Mouse (Mus musculus): ENCODE results near the gene Srprb. TPM values are rescaled to one million over a fixed set of nuclear protein-coding genes. Genes with fewer than 3 reads are reported as not detected.
A peak's percentile ranks its signal among the peaks of the same experiment; 100 is the strongest.
"Not testable (repeated sequence)": the region's sequence is repeated elsewhere in the genome, so short reads cannot be mapped to it uniquely, and the experiment has no call there.

The Srprb gene
- total and polyA plus RNA-seq, 3 experiments: 21.2 to 26.7 (median 24.9) TPM

DNA sequence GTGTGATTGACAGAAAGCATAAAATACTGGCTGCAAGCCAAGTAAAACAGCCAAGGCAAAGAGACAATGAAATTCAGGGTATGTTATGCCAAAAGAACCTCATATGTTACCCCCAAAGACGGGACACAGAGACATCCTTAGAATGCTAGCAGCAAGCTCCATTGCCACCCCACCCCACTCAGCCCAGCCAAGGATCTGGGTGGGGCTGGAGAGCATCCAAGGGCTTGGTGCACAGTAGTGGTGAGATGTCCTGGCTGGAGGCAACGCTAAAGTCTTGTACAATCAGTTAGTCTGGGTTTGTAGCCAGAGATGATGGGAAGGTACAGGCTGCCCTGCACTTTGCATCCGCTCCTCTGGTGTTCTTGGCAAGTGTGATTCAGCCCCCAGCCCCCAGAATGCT is 21.6 kb downstream of the Srprb start:
- H3K9me3 ChIP-seq (replicated peaks): no peaks in the 10 kb centered on the region
- no peaks in the 10 kb centered on the region for H3K36me3 ChIP-seq (replicated peaks)
- H3K4me1 ChIP-seq (ENCODE audit: insufficient read depth, low read depth, low read length): peaks cover 25% of the 10 kb centered on the region
- DNase-seq (ENCODE audit: low spot score): peak; percentile 27
- peaks cover 36% of the 10 kb centered on the region for H3K27me3 ChIP-seq (ENCODE audit: insufficient read depth, low read length)
- ATAC-seq (ENCODE audit: extremely low read depth, insufficient number of reproducible peaks, low FRiP score, poor library complexity, severe bottlenecking): no peak
- H3K4me3 ChIP-seq (ENCODE audit: low read depth, low read length): peak overlapping the region; percentile 68; the same call in 1 of the 2 replicates
- TF ChIP-seq GATA1 (IDR thresholded peaks at IDR 0.05; ENCODE audit: borderline replicate concordance, low read length) (no peak), TAL1 (conservative IDR thresholded peaks at IDR 0.05; ENCODE audit: low read depth, low read length) (no peak), POLR2AphosphoS5 (IDR thresholded peaks at IDR 0.05; ENCODE audit: insufficient replicate concordance, low read depth, low read length) (no peak), CTCF (IDR thresholded peaks at IDR 0.05; ENCODE audit: low read depth, low read length) (no peak), GATA2 (IDR thresholded peaks at IDR 0.05; ENCODE audit: borderline replicate concordance, low read depth, low read length) (no peak)

GRCm38 (mm10) chr9:103175692-103176091 is 26.2 kb downstream of the Srprb start:
- Histone ChIP-seq H3K9me3 (replicated peaks) (no peaks in the 10 kb centered on the region), H3K36me3 (replicated peaks) (no peaks in the 10 kb centered on the region), H3K4me3 (ENCODE audit: low read depth, low read length) (no peak overlapping the region), H3K27me3 (ENCODE audit: insufficient read depth, low read length) (peaks cover 58% of the 10 kb centered on the region), H3K4me1 (ENCODE audit: insufficient read depth, low read depth, low read length) (peaks cover 18% of the 10 kb centered on the region)
- DNase-seq (ENCODE audit: low spot score) (no peak), ATAC-seq (ENCODE audit: extremely low read depth, insufficient number of reproducible peaks, low FRiP score, poor library complexity, severe bottlenecking) (no peak)
- TF ChIP-seq CTCF (IDR thresholded peaks at IDR 0.05; ENCODE audit: low read depth, low read length): no peak
- no peak for TF ChIP-seq GATA2 (IDR thresholded peaks at IDR 0.05; ENCODE audit: borderline replicate concordance, low read depth, low read length)
- no peak for TF ChIP-seq GATA1 (IDR thresholded peaks at IDR 0.05; ENCODE audit: borderline replicate concordance, low read length)
- no peak for TF ChIP-seq POLR2AphosphoS5 (IDR thresholded peaks at IDR 0.05; ENCODE audit: insufficient replicate concordance, low read depth, low read length)
- TF ChIP-seq TAL1 (conservative IDR thresholded peaks at IDR 0.05; ENCODE audit: low read depth, low read length): no peak

GRCm38 (mm10) chr9:103174771-103175519 is 27.0 kb downstream of the Srprb start:
- H3K27me3 ChIP-seq (ENCODE audit: insufficient read depth, low read length): peaks cover 62% of the 10 kb centered on the region
- H3K9me3 ChIP-seq (replicated peaks): no peaks in the 10 kb centered on the region
- peak; percentile 57; the same call in 1 of the 2 replicates for ATAC-seq (ENCODE audit: extremely low read depth, insufficient number of reproducible peaks, low FRiP score, poor library complexity, severe bottlenecking)
- H3K4me3 ChIP-seq (ENCODE audit: low read depth, low read length): no peak overlapping the region
- TF ChIP-seq GATA2 (IDR thresholded peaks at IDR 0.05; ENCODE audit: borderline replicate concordance, low read depth, low read length) (no peak), CTCF (IDR thresholded peaks at IDR 0.05; ENCODE audit: low read depth, low read length) (peak; percentile 37; the same call in 1 of the 2 replicates)
- peak; percentile 19 for DNase-seq (ENCODE audit: low spot score)
- H3K4me1 ChIP-seq (ENCODE audit: insufficient read depth, low read depth, low read length): peaks cover 11% of the 10 kb centered on the region
- no peaks in the 10 kb centered on the region for H3K36me3 ChIP-seq (replicated peaks)

DNA sequence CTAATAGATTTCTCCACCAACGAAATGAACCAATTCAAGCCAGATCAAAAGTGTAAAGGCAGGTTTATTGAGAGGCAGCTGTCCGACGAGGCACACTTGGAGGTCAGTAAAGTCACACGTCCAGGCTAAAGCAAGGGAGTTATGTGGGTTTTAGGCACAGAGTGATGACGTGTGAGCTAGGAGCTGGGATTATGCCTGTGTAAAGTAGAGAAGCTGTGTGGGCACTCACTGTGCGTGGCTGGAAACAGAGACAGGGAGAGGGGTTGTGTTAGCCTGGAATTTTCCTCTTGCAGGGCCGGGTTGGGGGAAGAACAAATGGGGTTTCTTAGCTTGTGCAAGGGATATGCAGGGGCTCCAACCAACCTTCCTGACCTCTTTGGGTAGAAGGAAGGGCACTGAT is 33.2 kb downstream of the Srprb start:
- peaks cover 56% of the 10 kb centered on the region for H3K27me3 ChIP-seq (ENCODE audit: insufficient read depth, low read length)
- no peaks in the 10 kb centered on the region for H3K4me1 ChIP-seq (ENCODE audit: insufficient read depth, low read depth, low read length)
- ATAC-seq (ENCODE audit: extremely low read depth, insufficient number of reproducible peaks, low FRiP score, poor library complexity, severe bottlenecking) (no peak), DNase-seq (ENCODE audit: low spot score) (no peak)
- H3K36me3 ChIP-seq (replicated peaks): no peaks in the 10 kb centered on the region
- no peak overlapping the region for H3K4me3 ChIP-seq (ENCODE audit: low read depth, low read length)
- no peak for TF ChIP-seq GATA2 (IDR thresholded peaks at IDR 0.05; ENCODE audit: borderline replicate concordance, low read depth, low read length)
- no peak for TF ChIP-seq POLR2AphosphoS5 (IDR thresholded peaks at IDR 0.05; ENCODE audit: insufficient replicate concordance, low read depth, low read length)
- H3K9me3 ChIP-seq (replicated peaks): no peaks in the 10 kb centered on the region

GRCm38 (mm10) chr9:103168046-103168445 is 33.9 kb downstream of the Srprb start:
- no peak for DNase-seq (ENCODE audit: low spot score)
- no peaks in the 10 kb centered on the region for H3K36me3 ChIP-seq (replicated peaks)
- no peak for ATAC-seq (ENCODE audit: extremely low read depth, insufficient number of reproducible peaks, low FRiP score, poor library complexity, severe bottlenecking)
- no peaks in the 10 kb centered on the region for H3K9me3 ChIP-seq (replicated peaks)
- peaks cover 59% of the 10 kb centered on the region for H3K27me3 ChIP-seq (ENCODE audit: insufficient read depth, low read length)
- H3K4me3 ChIP-seq (ENCODE audit: low read depth, low read length): no peak overlapping the region
- no peak for TF ChIP-seq POLR2AphosphoS5 (IDR thresholded peaks at IDR 0.05; ENCODE audit: insufficient replicate concordance, low read depth, low read length)
- no peak for TF ChIP-seq GATA1 (IDR thresholded peaks at IDR 0.05; ENCODE audit: borderline replicate concordance, low read length)
- TF ChIP-seq GATA2 (IDR thresholded peaks at IDR 0.05; ENCODE audit: borderline replicate concordance, low read depth, low read length): no peak
- no peak for TF ChIP-seq TAL1 (conservative IDR thresholded peaks at IDR 0.05; ENCODE audit: low read depth, low read length)
- no peak for TF ChIP-seq CTCF (IDR thresholded peaks at IDR 0.05; ENCODE audit: low read depth, low read length)
- no peaks in the 10 kb centered on the region for H3K4me1 ChIP-seq (ENCODE audit: insufficient read depth, low read depth, low read length)

DNA sequence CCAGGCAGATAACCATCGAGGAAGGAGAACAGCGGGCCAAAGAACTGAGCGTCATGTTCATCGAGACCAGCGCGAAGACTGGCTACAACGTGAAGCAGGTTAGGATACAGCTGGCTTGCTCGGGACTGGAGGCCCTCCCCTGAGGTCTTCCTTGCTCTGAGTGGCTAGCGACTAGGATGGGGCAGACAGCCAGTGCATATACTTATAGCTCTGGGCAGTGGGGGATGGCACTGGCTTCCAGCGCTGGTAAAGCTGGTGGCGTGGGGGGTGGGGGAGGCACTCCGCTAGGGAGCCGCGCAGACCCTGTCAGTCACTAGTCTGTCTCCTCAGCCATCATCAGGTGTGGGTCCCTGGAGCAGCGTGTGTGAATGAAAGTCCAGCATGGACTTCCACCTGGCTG is 38.1 kb downstream of the Srprb start:
- no peak for DNase-seq (ENCODE audit: low spot score)
- Histone ChIP-seq H3K36me3 (replicated peaks) (no peaks in the 10 kb centered on the region), H3K4me1 (ENCODE audit: insufficient read depth, low read depth, low read length) (peaks cover 5% of the 10 kb centered on the region), H3K9me3 (replicated peaks) (no peaks in the 10 kb centered on the region), H3K27me3 (ENCODE audit: insufficient read depth, low read length) (peaks cover 60% of the 10 kb centered on the region), H3K4me3 (ENCODE audit: low read depth, low read length) (no peak overlapping the region)
- ATAC-seq (ENCODE audit: extremely low read depth, insufficient number of reproducible peaks, low FRiP score, poor library complexity, severe bottlenecking): no peak
- no peak for TF ChIP-seq GATA1 (IDR thresholded peaks at IDR 0.05; ENCODE audit: borderline replicate concordance, low read length)
- no peak for TF ChIP-seq TAL1 (conservative IDR thresholded peaks at IDR 0.05; ENCODE audit: low read depth, low read length)
- no peak for TF ChIP-seq GATA2 (IDR thresholded peaks at IDR 0.05; ENCODE audit: borderline replicate concordance, low read depth, low read length)
- no peak for TF ChIP-seq CTCF (IDR thresholded peaks at IDR 0.05; ENCODE audit: low read depth, low read length)
- no peak for TF ChIP-seq POLR2AphosphoS5 (IDR thresholded peaks at IDR 0.05; ENCODE audit: insufficient replicate concordance, low read depth, low read length)

DNA sequence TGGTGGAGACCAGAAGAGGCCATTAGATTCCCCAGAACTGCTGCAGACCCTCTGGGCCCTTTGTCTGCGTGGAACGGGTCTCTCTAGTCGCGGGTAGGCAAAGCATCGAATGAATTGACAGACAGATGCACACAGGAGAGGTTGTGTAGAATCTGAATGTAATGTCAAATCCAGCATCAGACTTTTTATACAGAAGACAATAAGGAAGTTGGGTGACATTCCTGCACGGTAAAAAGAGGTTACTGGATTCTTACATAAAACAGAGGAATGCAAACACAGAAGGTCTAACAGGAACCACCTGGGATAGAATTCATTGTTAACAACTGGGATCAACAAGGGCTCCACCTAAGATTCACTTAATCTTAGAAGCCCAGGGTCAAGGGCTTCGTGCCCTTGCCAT is 46.8 kb downstream of the Srprb start:
- not testable (repeated sequence) for H3K9me3 ChIP-seq (replicated peaks); H3K4me1 ChIP-seq (ENCODE audit: insufficient read depth, low read depth, low read length); ATAC-seq (ENCODE audit: extremely low read depth, insufficient number of reproducible peaks, low FRiP score, poor library complexity, severe bottlenecking); DNase-seq (ENCODE audit: low spot score); H3K4me3 ChIP-seq (ENCODE audit: low read depth, low read length); H3K36me3 ChIP-seq (replicated peaks)
- H3K27me3 ChIP-seq (ENCODE audit: insufficient read depth, low read length): peaks cover 28% of the 10 kb centered on the region
